Mouse (Mus musculus) bone marrow macrophage, adult 2 months (primary cell): Measurements from ENCODE around the gene Ube2j1.

Experiments
- CTCF ChIP-seq: IDR thresholded peaks from 2 replicates; pipeline ENCODE4 v1.5.1; 2012; ENCODE audit warnings: low read depth, mild to moderate bottlenecking, low read length, moderate library complexity
- POLR2A ChIP-seq: IDR thresholded peaks from 2 replicates; pipeline ENCODE4 v1.6.1; 2012; ENCODE audit warnings: mild to moderate bottlenecking, low read depth, low read length, borderline replicate concordance

DNA sequence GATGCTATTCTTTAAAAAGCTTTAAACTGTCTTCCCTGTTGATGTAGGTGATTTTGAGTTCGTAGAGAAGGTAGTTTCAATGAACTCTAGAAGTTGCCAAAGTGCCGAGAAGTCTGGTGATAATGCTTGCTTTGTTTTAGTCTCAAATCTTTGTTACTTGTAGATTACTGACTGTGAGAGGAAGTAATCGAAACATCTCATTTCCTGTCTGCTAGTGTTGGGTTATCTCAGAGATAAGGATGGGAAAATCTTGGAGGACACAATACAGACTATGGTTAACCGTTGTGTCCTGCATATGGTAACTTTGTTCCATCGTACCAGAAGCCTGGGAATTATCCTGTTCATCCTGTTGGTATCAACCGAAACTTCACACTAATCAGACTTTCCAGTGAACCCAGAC, 2.3 kb downstream of the Ube2j1 start:
- TF ChIP-seq POLR2A (no peak), CTCF (no peak)
